Mouse (Mus musculus): ENCODE measurements around the gene Axin2. TPM values are rescaled to one million over a fixed set of nuclear protein-coding genes. Genes with fewer than 3 reads are reported as not detected.
A peak's percentile ranks its signal among the peaks of the same experiment; 100 is the strongest.
"Not testable (repeated sequence)": the region's sequence is repeated elsewhere in the genome, so short reads cannot be mapped to it uniquely, and the experiment has no call there.

Gene Axin2
- 0.36 and 0.85 TPM in 2 replicates for polyA plus RNA-seq (2012; rRNA removed)
- polyA plus RNA-seq (2014; fragmentation: Nextera tagmentation; extraction: Ambion mirVana) = 0.15 and 0.16 TPM in 2 replicates

DNA sequence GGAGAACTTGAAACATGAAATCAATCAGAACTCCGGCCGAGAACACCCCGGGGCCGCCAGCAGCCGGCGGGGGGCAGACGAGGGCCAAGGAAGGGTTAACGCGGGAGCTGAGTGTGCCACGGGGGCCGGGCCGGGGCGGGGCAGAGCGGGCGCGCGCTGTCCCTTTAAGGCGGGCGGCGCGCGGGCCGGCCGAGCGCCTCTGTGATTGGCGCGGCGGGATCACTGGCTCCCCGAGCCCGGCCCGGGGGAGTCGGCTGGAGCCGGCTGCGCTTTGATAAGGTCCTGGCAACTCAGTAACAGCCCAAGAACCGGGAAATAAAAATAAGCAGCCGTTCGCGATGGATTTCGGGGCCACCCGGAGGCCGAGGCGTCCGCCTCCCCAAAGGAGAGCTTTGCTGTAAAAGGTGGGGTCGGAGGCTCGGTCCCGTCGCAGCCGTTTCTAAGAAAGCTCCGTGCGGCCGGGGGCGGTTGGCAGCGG is at the start of gene Axin2:
TSS of gene Axin2 (plus strand) at position 192 of the 478 bp plus-strand sequence.
- TF ChIP-seq CTCF (IDR thresholded peaks at IDR 0.05; ENCODE audit: low read depth) = no peak
- TF ChIP-seq EP300 (IDR thresholded peaks at IDR 0.05; ENCODE audit: low read depth) = no peak

DNA sequence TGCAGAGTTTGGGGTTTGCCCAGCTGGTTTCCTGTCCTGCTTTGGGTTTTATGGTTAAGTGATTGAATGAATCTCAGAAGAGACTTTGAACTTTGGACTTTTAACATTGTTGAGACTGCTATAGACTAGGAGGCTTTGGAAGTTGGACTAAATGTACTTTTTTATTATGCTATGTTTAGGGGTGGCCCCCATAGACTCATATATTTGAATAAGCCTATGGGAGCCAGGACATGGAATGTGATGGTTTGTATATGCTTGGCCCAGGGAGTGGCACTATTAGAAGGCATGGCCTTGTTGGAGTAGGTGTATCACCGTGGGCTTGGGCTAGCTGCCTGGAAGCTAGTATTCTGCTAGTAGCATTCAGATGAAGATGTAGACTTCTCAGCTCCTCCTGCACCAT is 48.9 kb upstream of the Axin2 start:
- not testable (repeated sequence) for H3K9me3 ChIP-seq (ENCODE audit: control insufficient read depth, low read length); ATAC-seq (ENCODE audit: insufficient read depth); H3K4me1 ChIP-seq (replicated peaks; ENCODE audit: control insufficient read depth in 2 of 2, insufficient read depth in 2 of 2, low read length in 1 of 2); H3K4me3 ChIP-seq (ENCODE audit: insufficient read depth in 1 of 2, low read depth in 2 of 2, low read length in 2 of 2); H3K27me3 ChIP-seq (ENCODE audit: control insufficient read depth, insufficient read depth, low read length); DNase-seq (ENCODE audit: low read depth in 3 of 3, low spot score in 3 of 3); H3K27ac ChIP-seq; H3K36me3 ChIP-seq (replicated peaks; ENCODE audit: control insufficient read depth, insufficient read depth, low read depth); H3K9ac ChIP-seq (replicated peaks); H3K4me2 ChIP-seq (ENCODE audit: low read depth)
- WGBS (ENCODE audit: insufficient replicate concordance) = 73% methylated on average over 1 of the region's 1 CpGs

More for the DNA sequence above, at the start of gene Axin2:
- no peaks in the 10 kb centered on the region for H3K4me1 ChIP-seq (replicated peaks; ENCODE audit: control insufficient read depth in 2 of 2, insufficient read depth in 2 of 2, low read length in 1 of 2)
- under 1% methylated on average over 53 of the region's 53 CpGs for WGBS (ENCODE audit: insufficient replicate concordance)
- ATAC-seq (ENCODE audit: insufficient read depth) (peak; percentile 90), DNase-seq (ENCODE audit: low read depth in 3 of 3, low spot score in 3 of 3) (peak; percentile 45 to 58 (median 46))
- H3K27me3 ChIP-seq (ENCODE audit: control insufficient read depth, insufficient read depth, low read length) = peaks cover 45% of the 10 kb centered on the region
- no peaks in the 10 kb centered on the region for H3K36me3 ChIP-seq (replicated peaks; ENCODE audit: control insufficient read depth, insufficient read depth, low read depth)
- H3K4me3 ChIP-seq (ENCODE audit: insufficient read depth in 1 of 2, low read depth in 2 of 2, low read length in 2 of 2) = peak within 1 kb of the TSS; percentile 43 to 46
- H3K9ac ChIP-seq (replicated peaks) = peak within 1 kb of the TSS; percentile 9
- no peaks in the 10 kb centered on the region for H3K9me3 ChIP-seq (ENCODE audit: control insufficient read depth, low read length)
- peak within 1 kb of the TSS; percentile 64 for H3K4me2 ChIP-seq (ENCODE audit: low read depth)
- no peak within 1 kb of the TSS for H3K27ac ChIP-seq

DNA sequence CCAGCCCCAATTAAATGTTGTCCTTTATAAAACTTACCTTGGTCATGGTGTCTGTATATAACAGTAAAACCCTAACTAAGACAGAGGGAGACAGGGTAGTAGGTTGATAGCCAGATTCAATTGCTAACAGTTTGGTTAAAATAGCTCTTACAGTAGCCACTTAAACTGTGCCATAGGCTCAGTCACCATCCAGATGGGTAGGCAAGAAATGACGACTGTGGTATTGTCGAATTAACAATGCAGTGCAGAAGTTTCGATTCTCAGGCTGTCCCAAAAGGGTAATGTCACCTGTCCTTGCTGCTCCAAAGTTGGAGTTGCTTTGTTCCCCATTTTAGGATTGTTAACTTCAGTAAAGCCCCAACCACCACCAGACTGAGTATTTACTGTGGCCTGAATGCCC is 48.4 kb upstream of the Axin2 start:
- Histone ChIP-seq H3K36me3 (replicated peaks; ENCODE audit: control insufficient read depth, insufficient read depth, low read depth) (no peaks in the 10 kb centered on the region), H3K9me3 (ENCODE audit: control insufficient read depth, low read length) (no peaks in the 10 kb centered on the region), H3K9ac (replicated peaks) (no peak overlapping the region), H3K27me3 (ENCODE audit: control insufficient read depth, insufficient read depth, low read length) (no peaks in the 10 kb centered on the region), H3K4me3 (ENCODE audit: insufficient read depth in 1 of 2, low read depth in 2 of 2, low read length in 2 of 2) (no peak overlapping the region), H3K4me1 (replicated peaks; ENCODE audit: control insufficient read depth in 2 of 2, insufficient read depth in 2 of 2, low read length in 1 of 2) (no peaks in the 10 kb centered on the region), H3K4me2 (ENCODE audit: low read depth) (no peak overlapping the region), H3K27ac (no peak overlapping the region)
- WGBS (ENCODE audit: insufficient replicate concordance) = 58% methylated on average over 3 of the region's 3 CpGs
- TF ChIP-seq CTCF (IDR thresholded peaks at IDR 0.05; ENCODE audit: low read depth) = no peak
- TF ChIP-seq EP300 (IDR thresholded peaks at IDR 0.05; ENCODE audit: low read depth) = no peak
- no peak for ATAC-seq (ENCODE audit: insufficient read depth)
- DNase-seq (ENCODE audit: low read depth in 3 of 3, low spot score in 3 of 3) = no peak

DNA sequence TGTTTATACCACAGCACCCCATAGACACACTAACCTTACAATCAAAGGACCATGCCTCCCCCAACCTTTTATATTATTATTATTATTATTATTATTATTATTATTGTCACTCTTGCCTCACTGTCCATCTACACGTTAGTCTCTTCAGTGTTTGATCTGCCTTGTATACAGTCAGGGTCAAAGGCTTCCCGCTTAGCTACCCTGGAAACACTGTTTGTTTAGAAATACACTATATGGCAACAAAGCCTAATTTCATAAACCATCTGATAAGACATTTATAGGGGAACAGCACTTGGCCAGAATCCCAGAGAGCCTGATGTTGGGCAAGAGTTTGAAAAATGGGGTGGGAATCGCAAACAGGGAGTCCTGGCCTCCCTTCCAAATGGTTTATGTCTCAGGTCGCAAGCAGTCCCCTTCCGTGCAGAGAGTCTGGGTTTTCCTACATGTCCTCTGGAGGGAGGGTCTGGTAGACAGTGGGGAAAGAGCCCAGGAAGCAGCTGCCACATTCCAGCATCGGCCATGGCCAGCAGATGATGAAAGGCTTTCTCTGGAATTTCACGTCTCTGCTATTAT is 43.4 kb upstream of the Axin2 start:
- ATAC-seq (ENCODE audit: insufficient read depth) (no peak), DNase-seq (ENCODE audit: low read depth in 3 of 3, low spot score in 3 of 3) (no peak)
- Histone ChIP-seq H3K4me3 (ENCODE audit: insufficient read depth in 1 of 2, low read depth in 2 of 2, low read length in 2 of 2) (no peak overlapping the region), H3K36me3 (replicated peaks; ENCODE audit: control insufficient read depth, insufficient read depth, low read depth) (no peaks in the 10 kb centered on the region), H3K9ac (replicated peaks) (no peak overlapping the region), H3K4me2 (ENCODE audit: low read depth) (no peak overlapping the region), H3K27ac (no peak overlapping the region), H3K9me3 (ENCODE audit: control insufficient read depth, low read length) (no peaks in the 10 kb centered on the region), H3K27me3 (ENCODE audit: control insufficient read depth, insufficient read depth, low read length) (no peaks in the 10 kb centered on the region), H3K4me1 (replicated peaks; ENCODE audit: control insufficient read depth in 2 of 2, insufficient read depth in 2 of 2, low read length in 1 of 2) (no peaks in the 10 kb centered on the region)
- 52% methylated on average over 7 of the region's 7 CpGs for WGBS (ENCODE audit: insufficient replicate concordance)
- TF ChIP-seq EP300 (IDR thresholded peaks at IDR 0.05; ENCODE audit: low read depth) (no peak), CTCF (IDR thresholded peaks at IDR 0.05; ENCODE audit: low read depth) (no peak)

DNA sequence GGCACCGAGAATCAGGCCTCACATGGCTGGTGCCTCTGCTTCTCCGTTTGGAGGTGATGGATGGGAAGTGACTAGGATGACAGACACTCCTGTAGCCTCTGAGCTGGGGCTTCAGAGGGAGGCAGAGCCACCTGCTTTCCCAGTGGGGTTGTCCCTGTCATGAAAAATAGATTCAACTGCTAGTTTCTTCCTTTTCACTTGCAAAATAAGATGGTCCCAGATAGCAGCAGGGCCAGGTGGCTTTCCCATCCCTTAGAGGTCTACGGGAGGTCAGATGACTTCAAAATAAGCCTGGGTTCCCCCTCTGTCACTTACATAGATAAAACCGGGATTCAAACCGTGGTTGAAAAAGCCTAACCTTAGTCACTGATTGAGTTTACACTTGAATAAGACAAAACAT is 42.6 kb upstream of the Axin2 start:
- Histone ChIP-seq H3K4me1 (replicated peaks; ENCODE audit: control insufficient read depth in 2 of 2, insufficient read depth in 2 of 2, low read length in 1 of 2) (no peaks in the 10 kb centered on the region), H3K9me3 (ENCODE audit: control insufficient read depth, low read length) (no peaks in the 10 kb centered on the region), H3K27me3 (ENCODE audit: control insufficient read depth, insufficient read depth, low read length) (no peaks in the 10 kb centered on the region), H3K27ac (no peak overlapping the region), H3K4me3 (ENCODE audit: insufficient read depth in 1 of 2, low read depth in 2 of 2, low read length in 2 of 2) (no peak overlapping the region), H3K4me2 (ENCODE audit: low read depth) (no peak overlapping the region), H3K36me3 (replicated peaks; ENCODE audit: control insufficient read depth, insufficient read depth, low read depth) (no peaks in the 10 kb centered on the region), H3K9ac (replicated peaks) (no peak overlapping the region)
- no peak for DNase-seq (ENCODE audit: low read depth in 3 of 3, low spot score in 3 of 3)
- ATAC-seq (ENCODE audit: insufficient read depth) = no peak
- no peak for TF ChIP-seq EP300 (IDR thresholded peaks at IDR 0.05; ENCODE audit: low read depth)
- TF ChIP-seq CTCF (IDR thresholded peaks at IDR 0.05; ENCODE audit: low read depth) = no peak
- WGBS (ENCODE audit: insufficient replicate concordance) = 49% methylated on average over 5 of the region's 5 CpGs
